Comparison of ENCODE assay signal across 10 mouse cellular contexts in the genomic region with DNA sequence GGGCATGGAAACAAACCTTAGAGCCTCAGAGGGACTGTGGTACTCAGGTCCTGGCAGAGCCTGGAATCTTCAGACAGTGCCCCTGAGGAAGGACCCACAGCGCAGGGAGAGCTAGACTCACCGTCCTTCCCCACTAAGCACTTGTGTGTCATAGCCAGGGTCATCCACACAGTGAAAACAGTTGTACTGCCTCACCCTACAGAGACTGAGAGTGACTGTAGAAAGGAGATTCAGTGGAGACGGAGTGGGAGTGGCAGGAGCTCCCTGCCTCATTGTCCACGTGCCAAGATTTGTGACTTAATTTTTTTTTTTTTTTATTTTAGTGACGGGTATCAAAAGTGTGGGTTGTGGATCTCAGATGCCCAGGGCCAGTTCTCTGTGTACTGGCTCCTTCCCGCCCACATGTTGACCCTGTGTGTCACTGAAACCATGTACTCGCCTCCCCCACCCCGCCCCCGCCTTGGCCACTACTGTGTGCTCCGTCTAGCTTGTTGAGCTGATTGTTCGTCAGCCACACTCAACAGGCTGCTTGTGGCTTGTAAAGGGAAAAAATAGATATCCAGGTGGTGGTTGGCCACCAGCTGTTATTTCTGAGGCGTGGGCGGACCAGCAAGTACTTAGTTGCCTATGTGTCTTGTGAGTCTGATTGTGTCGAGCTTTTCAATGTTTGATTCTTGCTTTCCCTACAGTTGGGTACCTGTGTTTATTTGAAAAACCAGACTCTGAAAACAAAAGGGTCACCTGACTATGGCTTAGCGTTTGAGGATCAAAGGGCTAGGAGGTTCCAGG. TPM values are rescaled to one million over a fixed set of nuclear protein-coding genes. Genes with fewer than 3 reads are reported as not detected.
DNase-seq lines count a peak whose midpoint lies in the region; ATAC-seq lines count a peak whose summit lies in the region.
"Had no signal": no experiment of that assay in that cellular context is flagged by ENCODE, and none has a peak within 500 bp of the region (broad histone marks: within the 10 kb centered on the region; RNA-seq: fewer than 3 reads in every experiment).

No protein-coding gene starts in this region.

- no peaks in the 10 kb centered on the region; the same call in 1 of the 2 replicates for H3K36me3 ChIP-seq in midbrain, embryonic 16.5 days (ENCODE audit: control insufficient read depth, insufficient read depth, low read length)
- H3K36me3 ChIP-seq: embryonic facial prominence, embryonic 12.5 days had no signal

- ATAC-seq in midbrain, embryonic 16.5 days, result no peak; the same call in 1 of the 2 replicates

- no peak overlapping the region for H3K4me2 ChIP-seq in midbrain, embryonic 16.5 days (ENCODE audit: low read length)
- H3K4me2 ChIP-seq: embryonic facial prominence, embryonic 12.5 days had no signal

- H3K27me3 ChIP-seq in midbrain, embryonic 16.5 days (ENCODE audit: control insufficient read depth, insufficient read depth, low read depth, low read length), result no peaks in the 10 kb centered on the region
- H3K27me3 ChIP-seq: CH12.LX; embryonic facial prominence, embryonic 12.5 days had no signal

- H3K27ac ChIP-seq in midbrain, embryonic 16.5 days (ENCODE audit: low read length), result no peak overlapping the region
- H3K27ac ChIP-seq: embryonic facial prominence, embryonic 12.5 days had no signal

- no peaks in the 10 kb centered on the region for H3K9me3 ChIP-seq in midbrain, embryonic 16.5 days (replicated peaks; ENCODE audit: control insufficient read depth, low read length, poor library complexity, severe bottlenecking)

- H3K4me1 ChIP-seq in midbrain, embryonic 16.5 days (ENCODE audit: control insufficient read depth, insufficient read depth, low read length), result 0 out of 2 replicates have a peak, but pooled peaks cover 2% of the 10 kb centered on the region

- DNase-seq in heart, adult 11 months, result peak; percentile 90
- DNase-seq in heart, postnatal 14 days, result no peak
- DNase-seq in ovary, postnatal 36 days (ENCODE audit: low spot score), result peak; percentile 41
- no peak for DNase-seq in ovary, postnatal 10 days (ENCODE audit: low spot score)
- DNase-seq in heart, postnatal 4 days, result peak; percentile 26
- peak; percentile 32 to 48 for DNase-seq in right cerebral cortex, postnatal 36 days (ENCODE audit: low spot score in 2 of 2)
- no peak for DNase-seq in left cerebral cortex, postnatal 4 days

- H3K9ac ChIP-seq in midbrain, embryonic 16.5 days (ENCODE audit: low read depth, low read length), result no peak overlapping the region
- H3K9ac ChIP-seq: embryonic facial prominence, embryonic 12.5 days had no signal

- H3K4me3 ChIP-seq in midbrain, embryonic 16.5 days (ENCODE audit: low read depth, low read length), result no peak overlapping the region
- H3K4me3 ChIP-seq: embryonic facial prominence, embryonic 12.5 days had no signal

- WGBS in midbrain, embryonic 16.5 days, result 67% methylated on average over 15 of the region's 15 CpGs

- intact Hi-C loops in heart, postnatal 14 days (cut with DNase I), result no loop called here
- intact Hi-C loops in left cerebral cortex, postnatal 4 days (cut with DNase I), result no loop called here

RNA-seq across cellular contexts. Expression of gene Cers6, which starts 12.6 kb away (rescaled TPM):
- 10 to 100 TPM; 14.1 to 14.7 TPM for total RNA-seq in heart, postnatal 14 days (2021)
- total RNA-seq in heart, postnatal 4 days (2021), result 10 to 100 TPM; 20.7 to 24.4 TPM
- 10 to 100 TPM; 78.1 to 87.2 TPM for total RNA-seq in left cerebral cortex, postnatal 4 days (2021)
- 55.3 and 66.0 TPM in 2 replicates for polyA plus RNA-seq in midbrain, embryonic 16.5 days (2015; fragmentation: Nextera tagmentation; extraction: Ambion mirVana)
- total RNA-seq: CH12.LX had no signal

Comparison
In these comparisons a context has a peak if more than half of its experiments do, and no peak if none do; other contexts are left out.
1. DNase-seq: peak in heart, adult 11 months (single experiment), ovary, postnatal 36 days (single experiment), heart, postnatal 4 days (single experiment) and right cerebral cortex, postnatal 36 days (2 of 2); none in heart, postnatal 14 days (0 of 2), ovary, postnatal 10 days (single experiment) and left cerebral cortex, postnatal 4 days (single experiment).